Mouse (Mus musculus) heart, adult 2 months (tissue): ENCODE measurements around the gene Gpm6a.

Experiments used
- CTCF ChIP-seq: fragments of 200-600 bp; IDR thresholded peaks from 2 replicates; pipeline ENCODE4 v1.8.1; 2022; ENCODE audit warnings: antibody characterized with exemption, mild to moderate bottlenecking, moderate library complexity
- POLR2A ChIP-seq: fragments of 200-500 bp; IDR thresholded peaks from 2 replicates; pipeline ENCODE4 v1.6.1; 2011; ENCODE audit warnings: mild to moderate bottlenecking, low read depth, low read length, control low read depth; ENCODE audit not compliant: insufficient read depth

DNA sequence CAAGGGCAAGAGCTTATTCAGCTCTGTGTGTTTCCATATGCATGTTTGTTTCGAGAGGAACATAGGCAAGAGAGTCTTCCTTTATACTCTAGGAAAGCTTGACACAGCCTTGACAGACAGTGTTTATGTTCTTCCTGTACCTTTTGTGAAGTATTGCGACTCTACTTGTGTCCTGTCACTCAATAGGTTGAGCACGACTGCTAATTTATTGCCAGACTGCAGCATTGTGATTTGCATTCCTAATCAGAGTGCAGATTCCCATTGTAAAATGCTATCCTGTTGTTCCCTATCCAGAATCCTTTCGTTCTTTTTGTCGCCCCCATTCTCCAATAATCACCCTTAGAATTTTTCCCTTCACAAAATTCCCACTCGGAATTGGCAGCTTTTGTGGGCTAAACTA lies 613 bp upstream of the Gpm6a start:
- TF ChIP-seq CTCF: no peak
- no peak for TF ChIP-seq POLR2A
